Mouse (Mus musculus) heart, postnatal 0 days (tissue): ENCODE results near the gene Habp4.

Experiments used
- CTCF ChIP-seq: IDR thresholded peaks from 2 replicates; pipeline ENCODE4 v1.5.1; 2016; ENCODE audit warnings: antibody characterized with exemption, control low read depth, low read depth
- EP300 ChIP-seq: IDR thresholded peaks from 2 replicates; pipeline ENCODE4 v1.6.1; 2016; ENCODE audit warnings: antibody characterized with exemption, low read depth

DNA sequence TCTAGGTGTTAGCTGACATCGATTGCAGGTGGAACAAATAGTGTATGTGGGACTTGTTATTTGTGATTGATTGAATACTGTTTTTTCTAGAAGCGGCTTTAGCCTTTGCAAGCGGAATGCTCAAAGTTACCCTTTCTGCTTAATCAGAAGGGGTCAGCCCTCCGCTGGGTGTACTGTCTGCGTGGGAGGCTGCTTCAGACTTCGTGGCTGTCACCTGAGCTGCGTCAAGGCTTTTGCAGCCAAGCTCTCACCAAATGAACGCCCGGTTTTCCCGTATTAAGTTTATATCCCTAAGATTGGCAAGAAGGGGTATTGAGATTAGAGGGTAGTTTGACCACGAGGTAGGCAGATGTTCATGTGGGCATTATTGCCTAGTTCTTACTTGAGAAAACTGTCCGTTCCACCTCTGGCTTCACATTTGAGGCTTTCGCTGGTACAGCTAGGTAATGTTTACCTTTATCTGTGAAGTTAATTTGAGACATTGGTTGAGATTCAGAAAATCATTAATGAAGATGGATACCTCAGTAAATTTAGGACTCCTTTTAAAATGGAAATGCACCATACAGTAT lies 1.6 kb downstream of the Habp4 start:
- TF ChIP-seq CTCF (no peak), EP300 (no peak)
